Mouse (Mus musculus): ENCODE results near the gene AU022252. TPM values are rescaled to one million over a fixed set of nuclear protein-coding genes. Genes with fewer than 3 reads are reported as not detected.
A peak's percentile ranks its signal among the peaks of the same experiment; 100 is the strongest.

Gene AU022252
- polyA plus RNA-seq, 1 experiment from 2014 or later: 32.3 TPM

DNA sequence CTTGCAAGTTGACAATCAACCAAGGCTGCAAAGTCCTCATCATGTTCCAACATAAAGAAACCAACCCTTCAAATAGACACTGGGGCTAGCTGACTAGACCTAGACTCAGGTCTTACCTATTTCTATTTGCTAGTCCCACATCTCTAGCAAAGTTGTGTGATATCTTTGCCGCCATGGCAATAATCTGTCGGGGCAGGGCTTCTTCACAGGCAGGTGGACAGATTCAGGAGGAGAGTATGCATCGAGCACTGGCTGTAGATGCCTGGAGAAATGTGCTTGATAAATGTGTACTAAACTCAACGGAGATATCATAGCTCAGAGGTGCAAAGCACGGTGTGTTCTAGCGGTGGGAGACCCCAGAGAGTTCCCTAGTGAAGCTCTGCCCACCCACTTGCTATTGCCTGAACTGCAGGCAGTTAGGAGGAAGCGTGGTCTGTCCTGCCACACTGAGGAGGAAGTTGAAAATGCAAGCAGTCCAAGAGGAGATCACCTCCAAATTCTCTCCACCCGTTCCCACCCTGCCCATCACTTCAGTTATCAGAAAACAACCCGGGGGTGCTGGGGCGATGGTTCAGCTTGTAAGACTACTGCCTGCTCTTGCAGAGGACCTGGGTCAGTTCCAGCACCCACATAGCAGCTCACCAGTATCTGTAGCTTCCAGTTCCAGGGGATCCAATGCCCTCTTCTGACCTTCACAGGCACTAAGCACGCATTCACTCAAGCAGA lies 44.3 kb downstream of the AU022252 start:
- Histone ChIP-seq H3K36me3 (ENCODE audit: insufficient read depth) (no peaks in the 10 kb centered on the region), H3K27me3 (ENCODE audit: insufficient read depth, low read length) (no peaks in the 10 kb centered on the region), H3K27ac (ENCODE audit: low read depth) (no peak overlapping the region), H3K4me3 (ENCODE audit: low read depth, low read length) (peak overlapping the region; percentile 8; the same call in 1 of the 2 replicates), H3K4me1 (ENCODE audit: insufficient read depth) (no peaks in the 10 kb centered on the region), H3K4me2 (no peak overlapping the region; the same call in 1 of the 2 replicates), H3K9me3 (ENCODE audit: low read depth, low read length) (no peaks in the 10 kb centered on the region), H3K9ac (no peak overlapping the region; the same call in 1 of the 2 replicates)
- peak; percentile 19 for DNase-seq
- no peak for ATAC-seq (ENCODE audit: insufficient read depth)
- WGBS: 37% methylated on average over 11 of the region's 11 CpGs
- peak; percentile 31; the same call in 1 of the 2 replicates for TF ChIP-seq CTCF (IDR thresholded peaks at IDR 0.05; ENCODE audit: low read depth)

- WGBS: 75% methylated on average over 4 of the region's 4 CpGs
- Histone ChIP-seq H3K4me3 (ENCODE audit: low read depth, low read length) (no peak overlapping the region), H3K9me3 (ENCODE audit: low read depth, low read length) (no peaks in the 10 kb centered on the region), H3K4me2 (no peak overlapping the region), H3K36me3 (ENCODE audit: insufficient read depth) (no peaks in the 10 kb centered on the region), H3K27ac (ENCODE audit: low read depth) (no peak overlapping the region), H3K9ac (no peak overlapping the region), H3K27me3 (ENCODE audit: insufficient read depth, low read length) (no peaks in the 10 kb centered on the region), H3K4me1 (ENCODE audit: insufficient read depth) (no peaks in the 10 kb centered on the region)
- TF ChIP-seq CTCF (IDR thresholded peaks at IDR 0.05; ENCODE audit: low read depth): no peak
- ATAC-seq (ENCODE audit: insufficient read depth) (no peak), DNase-seq (no peak)
These were observed 46.7 kb downstream of the AU022252 start for GRCm38 (mm10) chr4:119185771-119186170.

- TF ChIP-seq CTCF (IDR thresholded peaks at IDR 0.05; ENCODE audit: low read depth): no peak
- no peaks in the 10 kb centered on the region for H3K4me1 ChIP-seq (ENCODE audit: insufficient read depth)
- no peak overlapping the region for H3K27ac ChIP-seq (ENCODE audit: low read depth)
- no peak overlapping the region for H3K4me2 ChIP-seq
- H3K36me3 ChIP-seq (ENCODE audit: insufficient read depth): no peaks in the 10 kb centered on the region
- DNase-seq (no peak), ATAC-seq (ENCODE audit: insufficient read depth) (no peak)
- no peak overlapping the region for H3K4me3 ChIP-seq (ENCODE audit: low read depth, low read length)
- WGBS: 32% methylated on average over 1 of the region's 1 CpGs
- no peak overlapping the region for H3K9ac ChIP-seq
- H3K27me3 ChIP-seq (ENCODE audit: insufficient read depth, low read length): no peaks in the 10 kb centered on the region
- no peaks in the 10 kb centered on the region for H3K9me3 ChIP-seq (ENCODE audit: low read depth, low read length)
These were observed 49.0 kb downstream of the AU022252 start for GRCm38 (mm10) chr4:119183525-119183924.

DNA sequence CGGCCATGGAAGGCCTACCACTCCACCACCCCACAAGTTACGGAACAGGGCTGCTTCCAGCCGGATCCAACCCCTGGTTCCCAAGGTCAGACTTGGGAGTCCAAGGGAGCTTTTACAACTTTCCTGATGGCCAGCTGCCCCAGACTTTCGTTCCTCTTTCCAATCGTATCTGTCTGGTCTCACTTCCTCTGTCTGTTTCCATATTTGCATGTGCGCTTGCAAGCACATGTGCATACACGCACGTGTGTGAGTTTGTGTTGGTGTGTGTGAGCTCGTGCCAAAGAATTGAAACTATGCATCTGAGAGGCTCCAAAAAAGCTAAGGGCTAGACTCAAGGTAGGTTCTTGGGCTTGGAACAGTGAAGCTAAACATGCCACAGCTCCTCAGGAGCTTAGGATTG lies 51.1 kb downstream of the AU022252 start:
- Histone ChIP-seq H3K36me3 (ENCODE audit: insufficient read depth) (no peaks in the 10 kb centered on the region), H3K27ac (ENCODE audit: low read depth) (no peak overlapping the region), H3K27me3 (ENCODE audit: insufficient read depth, low read length) (no peaks in the 10 kb centered on the region), H3K4me3 (ENCODE audit: low read depth, low read length) (no peak overlapping the region), H3K4me1 (ENCODE audit: insufficient read depth) (no peaks in the 10 kb centered on the region), H3K9me3 (ENCODE audit: low read depth, low read length) (no peaks in the 10 kb centered on the region), H3K9ac (no peak overlapping the region), H3K4me2 (no peak overlapping the region)
- DNase-seq: no peak
- 83% methylated on average over 9 of the region's 9 CpGs for WGBS
- no peak for TF ChIP-seq CTCF (IDR thresholded peaks at IDR 0.05; ENCODE audit: low read depth)
- no peak for ATAC-seq (ENCODE audit: insufficient read depth)

DNA sequence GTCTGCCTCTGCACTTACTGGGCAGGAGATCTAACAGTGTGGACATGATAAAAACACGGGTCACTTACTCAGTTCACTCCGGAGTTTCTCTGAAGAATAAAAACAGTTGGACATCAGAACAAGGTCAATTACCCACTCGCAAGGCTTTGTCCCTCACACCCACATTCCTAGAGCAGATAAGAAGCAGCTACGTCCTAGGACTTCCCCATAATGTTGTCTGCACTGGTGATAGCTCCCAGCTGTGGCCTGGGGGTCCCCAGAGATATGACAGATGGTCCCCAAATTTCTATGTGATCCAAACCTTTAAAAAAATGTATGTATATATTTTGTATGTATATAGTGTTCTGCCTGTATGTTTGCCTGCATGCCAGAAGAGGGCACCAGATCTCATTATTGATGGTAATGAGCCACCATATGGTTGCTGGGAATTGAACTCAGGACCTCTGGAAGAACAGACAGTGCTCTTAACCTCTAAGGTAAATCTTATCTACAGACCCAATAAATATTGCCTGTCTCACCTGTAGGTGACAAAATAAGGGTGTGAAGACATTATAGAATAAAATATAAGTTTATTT lies 52.3 kb downstream of the AU022252 start:
- no peak overlapping the region for H3K4me3 ChIP-seq (ENCODE audit: low read depth, low read length)
- H3K36me3 ChIP-seq (ENCODE audit: insufficient read depth): no peaks in the 10 kb centered on the region
- H3K27me3 ChIP-seq (ENCODE audit: insufficient read depth, low read length): no peaks in the 10 kb centered on the region
- no peaks in the 10 kb centered on the region for H3K4me1 ChIP-seq (ENCODE audit: insufficient read depth)
- no peak overlapping the region for H3K9ac ChIP-seq
- H3K9me3 ChIP-seq (ENCODE audit: low read depth, low read length): no peaks in the 10 kb centered on the region
- ATAC-seq (ENCODE audit: insufficient read depth) (no peak), DNase-seq (no peak)
- H3K27ac ChIP-seq (ENCODE audit: low read depth): no peak overlapping the region
- WGBS: 40% methylated on average over 4 of the region's 4 CpGs
- peak; percentile 31 for TF ChIP-seq CTCF (IDR thresholded peaks at IDR 0.05; ENCODE audit: low read depth)
- H3K4me2 ChIP-seq: no peak overlapping the region

GRCm38 (mm10) chr4:119178331-119178730 lies 54.2 kb downstream of the AU022252 start:
- Histone ChIP-seq H3K4me3 (ENCODE audit: low read depth, low read length) (no peak overlapping the region), H3K36me3 (ENCODE audit: insufficient read depth) (no peaks in the 10 kb centered on the region), H3K9me3 (ENCODE audit: low read depth, low read length) (no peaks in the 10 kb centered on the region), H3K9ac (no peak overlapping the region), H3K27ac (ENCODE audit: low read depth) (no peak overlapping the region; the same call in 1 of the 2 replicates), H3K4me2 (no peak overlapping the region), H3K27me3 (ENCODE audit: insufficient read depth, low read length) (no peaks in the 10 kb centered on the region), H3K4me1 (ENCODE audit: insufficient read depth) (no peaks in the 10 kb centered on the region)
- ATAC-seq (ENCODE audit: insufficient read depth): no peak
- 37% methylated on average over 18 of the region's 18 CpGs for WGBS
- peak; percentile 39 for DNase-seq
- no peak for TF ChIP-seq CTCF (IDR thresholded peaks at IDR 0.05; ENCODE audit: low read depth)

- H3K4me3 ChIP-seq (ENCODE audit: low read depth, low read length): no peak overlapping the region
- no peak overlapping the region for H3K9ac ChIP-seq
- no peak for TF ChIP-seq CTCF (IDR thresholded peaks at IDR 0.05; ENCODE audit: low read depth)
- 56% methylated on average over 5 of the region's 5 CpGs for WGBS
- H3K36me3 ChIP-seq (ENCODE audit: insufficient read depth): no peaks in the 10 kb centered on the region
- H3K27me3 ChIP-seq (ENCODE audit: insufficient read depth, low read length): no peaks in the 10 kb centered on the region
- no peak overlapping the region for H3K4me2 ChIP-seq
- H3K27ac ChIP-seq (ENCODE audit: low read depth): no peak overlapping the region
- no peak for ATAC-seq (ENCODE audit: insufficient read depth)
- no peaks in the 10 kb centered on the region for H3K9me3 ChIP-seq (ENCODE audit: low read depth, low read length)
- no peak for DNase-seq
- H3K4me1 ChIP-seq (ENCODE audit: insufficient read depth): peaks cover 4% of the 10 kb centered on the region; the same call in 1 of the 2 replicates
These were observed 54.8 kb downstream of the AU022252 start for GRCm38 (mm10) chr4:119177702-119178101.
